Mouse (Mus musculus) bone marrow, adult 2 months (tissue): ENCODE measurements around the gene Ranbp3l.

Source experiments
- CTCF ChIP-seq: fragments of 200-500 bp; IDR thresholded peaks from 2 replicates; pipeline ENCODE4 v1.5.1; 2011; ENCODE audit warnings: low read length, control low read depth; ENCODE audit not compliant: control insufficient read depth, insufficient read depth
- POLR2A ChIP-seq: fragments of 200-500 bp; IDR thresholded peaks from 2 replicates; pipeline ENCODE4 v1.6.1; 2011; ENCODE audit warnings: low read depth, mild to moderate bottlenecking, control low read depth, low read length, borderline replicate concordance; ENCODE audit not compliant: control insufficient read depth

DNA sequence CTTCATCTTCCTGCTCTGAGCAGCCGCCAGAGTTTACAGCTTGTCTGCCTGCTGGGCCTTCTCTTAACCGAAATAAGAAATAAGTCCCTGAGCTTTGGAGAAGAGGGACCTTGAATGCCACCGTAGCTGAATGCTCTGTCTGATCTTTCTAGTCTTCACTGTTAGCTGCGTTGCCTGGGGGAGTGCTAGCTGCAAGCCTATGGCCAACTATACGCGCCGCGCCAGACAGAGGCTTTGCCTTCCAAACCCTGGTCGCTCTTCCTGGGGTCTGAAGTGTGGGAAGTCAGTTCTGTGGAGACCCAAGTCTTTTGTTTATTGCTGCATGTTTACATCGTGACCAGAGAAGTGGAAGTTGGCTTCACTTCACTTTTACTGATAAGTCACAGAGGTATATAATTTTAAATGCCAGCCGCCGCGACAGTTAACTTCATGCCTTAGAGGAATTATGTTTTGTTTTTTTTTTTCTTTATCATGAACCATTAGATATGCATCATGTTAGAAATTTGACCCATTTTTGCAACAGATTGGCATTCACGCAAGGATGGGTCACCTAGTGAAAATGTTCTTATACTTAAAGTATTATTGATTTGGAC is 108.0 kb downstream of the Ranbp3l start:
- TF ChIP-seq CTCF (no peak), POLR2A (no peak)
